Mouse (Mus musculus) MEL-GATA-1-ER (cell line): ENCODE measurements around the gene Anxa4.

Experiments
- DNase-seq: peaks from one replicate; pipeline ENCODE4 v3.0.0-alpha.2; 2012; ENCODE audit warnings: low read depth; ENCODE audit errors: extremely low read depth

Anxa4 gene

GRCm38 (mm10) chr6:86801431-86801830 is 8.0 kb upstream of the Anxa4 start:
- DNase-seq = no peak

- no peak for DNase-seq
These were observed 7.1 kb upstream of the Anxa4 start for GRCm38 (mm10) chr6:86800467-86800866.

- no peak for DNase-seq
These were observed 4.1 kb upstream of the Anxa4 start for GRCm38 (mm10) chr6:86797455-86797854.

DNA sequence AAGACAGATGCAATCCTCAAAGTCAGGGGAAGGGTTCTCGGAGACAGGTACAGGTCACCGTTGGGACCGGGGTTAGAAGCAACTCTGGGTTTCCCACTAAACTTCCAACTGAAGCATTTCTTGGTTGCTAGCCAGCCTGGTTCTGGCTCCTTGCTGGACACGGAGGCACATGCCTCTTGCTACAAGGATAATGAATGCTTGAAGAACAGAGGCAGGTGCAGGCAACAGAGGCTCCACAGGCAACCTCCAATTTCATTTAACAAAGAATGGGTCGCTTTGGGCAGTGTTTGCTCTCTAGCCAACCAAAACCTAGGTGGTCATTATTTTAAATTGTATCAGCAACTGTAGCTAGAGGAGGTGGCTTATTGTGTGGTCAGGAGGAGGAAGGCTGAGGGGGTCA is 573 bp upstream of the Anxa4 start:
- no peak for DNase-seq

GRCm38 (mm10) chr6:86790351-86790943 is 2.9 kb downstream of the Anxa4 start:
- no peak for DNase-seq

- DNase-seq = no peak
These were observed 5.1 kb downstream of the Anxa4 start for GRCm38 (mm10) chr6:86788242-86788641.

- no peak for DNase-seq
These were observed 6.8 kb downstream of the Anxa4 start for GRCm38 (mm10) chr6:86786545-86786944.

DNA sequence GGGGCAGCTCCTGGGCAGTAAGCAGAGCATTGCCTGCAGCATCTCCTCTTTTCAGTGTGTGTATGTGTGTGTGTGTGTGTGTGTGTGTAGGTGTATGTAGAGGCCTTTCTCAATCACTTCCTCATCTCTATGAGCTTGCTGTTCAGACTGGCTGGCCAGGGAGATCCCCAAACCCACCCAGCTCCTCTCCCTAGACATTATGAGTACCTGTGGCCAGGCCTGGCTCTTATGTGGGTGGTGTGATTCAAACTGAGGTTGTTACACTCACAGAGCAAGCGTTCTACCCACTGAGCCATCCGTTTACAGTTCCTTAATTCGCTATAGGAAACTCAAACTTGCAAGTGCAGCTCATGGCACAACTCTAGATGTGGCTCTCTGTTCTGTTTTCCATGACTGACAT is 8.6 kb downstream of the Anxa4 start:
- no peak for DNase-seq

- DNase-seq = no peak
These were observed 11.0 kb downstream of the Anxa4 start for GRCm38 (mm10) chr6:86782342-86782741.

GRCm38 (mm10) chr6:86781361-86781957 is 11.9 kb downstream of the Anxa4 start:
- DNase-seq = no peak

GRCm38 (mm10) chr6:86778910-86779594 is 14.3 kb downstream of the Anxa4 start:
- no peak for DNase-seq

GRCm38 (mm10) chr6:86777181-86777580 is 16.2 kb downstream of the Anxa4 start:
- no peak for DNase-seq

DNA sequence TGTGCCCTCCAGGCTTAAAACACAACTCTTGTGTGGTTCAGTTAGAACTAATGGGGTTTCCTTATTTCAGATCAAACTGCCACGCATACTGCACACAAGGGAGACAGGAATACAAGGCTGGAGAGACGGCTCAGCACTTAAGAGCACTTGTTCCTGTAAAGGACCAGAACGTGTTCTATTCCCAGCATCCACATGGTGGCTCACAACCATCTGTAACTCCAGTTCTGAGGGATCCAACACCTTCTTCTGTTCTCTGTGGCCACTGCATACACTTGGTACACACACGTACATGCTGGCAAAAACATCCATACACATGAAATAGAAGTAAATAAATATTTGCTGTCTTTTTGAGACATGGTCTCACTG is 16.7 kb downstream of the Anxa4 start:
- no peak for DNase-seq

DNA sequence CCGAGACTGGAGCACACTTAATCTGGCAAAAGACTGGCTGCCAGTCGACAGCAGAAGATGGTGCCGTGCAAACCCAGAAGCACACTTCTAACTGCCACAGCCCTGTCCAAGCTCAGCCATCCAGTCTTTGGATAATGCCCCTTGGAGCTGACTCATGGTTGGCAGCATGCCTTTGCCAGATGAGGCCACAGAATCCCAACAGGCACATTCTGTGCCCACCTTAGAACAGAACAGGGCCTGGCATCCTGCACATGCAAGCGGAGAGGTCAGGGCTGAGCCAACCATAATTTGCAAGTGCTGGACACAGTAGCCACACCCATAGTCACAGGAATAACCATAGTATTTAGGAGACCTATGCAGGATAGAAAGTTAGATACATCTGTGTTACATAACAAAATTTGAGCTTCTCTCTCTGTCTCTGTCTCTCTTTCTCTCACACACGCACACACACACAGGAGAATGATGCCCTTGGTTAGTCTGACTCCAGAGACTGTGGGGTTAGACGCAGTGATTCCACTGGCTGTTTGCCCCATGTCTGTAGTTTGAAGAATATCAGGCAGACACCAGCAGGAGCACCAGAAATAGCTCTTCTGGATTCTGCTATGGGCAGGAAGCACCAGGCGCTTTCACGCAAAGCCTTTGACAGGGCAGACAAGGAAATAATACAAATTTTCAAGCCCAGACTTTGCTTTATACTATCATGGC is 17.2 kb downstream of the Anxa4 start:
- no peak for DNase-seq

- DNase-seq = no peak
These were observed 18.4 kb downstream of the Anxa4 start for GRCm38 (mm10) chr6:86774937-86775336.

DNA sequence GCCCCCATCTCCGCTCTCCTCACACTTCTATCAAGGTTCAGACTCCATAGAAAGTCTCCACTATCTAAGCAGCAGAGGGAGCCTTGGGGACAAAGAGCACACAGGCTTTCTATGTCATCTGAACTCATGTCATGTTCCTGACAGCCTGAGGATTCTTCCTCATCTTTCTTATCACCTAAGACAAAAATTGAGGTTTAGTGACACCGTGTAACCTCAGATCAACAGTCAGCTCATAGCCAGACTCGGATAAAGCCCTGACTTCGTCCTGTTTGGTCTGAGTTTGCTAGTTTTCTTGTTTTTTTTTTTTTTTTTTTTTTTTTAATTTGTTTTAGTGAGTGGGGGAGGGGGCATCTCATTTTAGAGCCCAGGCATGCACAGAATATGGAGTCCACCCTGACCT is 19.6 kb downstream of the Anxa4 start:
- DNase-seq = no peak

- DNase-seq = no peak
These were observed 20.8 kb downstream of the Anxa4 start for GRCm38 (mm10) chr6:86772631-86773030.

DNA sequence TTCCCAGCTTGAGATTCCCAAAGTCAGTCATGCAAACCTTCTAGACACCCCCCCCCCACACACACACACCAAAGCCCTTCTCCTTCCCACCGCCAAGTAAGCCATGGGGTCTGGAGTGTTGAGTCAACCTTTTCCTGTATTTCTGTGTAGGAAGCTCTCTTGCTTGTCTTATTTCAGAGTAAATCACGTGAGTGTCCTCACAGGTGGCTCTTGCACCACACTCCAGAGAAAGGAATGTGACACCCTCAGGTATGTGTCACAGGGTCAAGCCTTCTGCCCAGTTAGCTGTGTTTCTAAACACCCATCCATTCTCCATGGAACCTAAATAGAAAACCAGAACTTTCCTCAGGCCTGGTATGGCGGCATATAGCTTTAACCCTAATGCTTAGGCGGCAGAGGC is 24.4 kb downstream of the Anxa4 start:
- no peak for DNase-seq

DNA sequence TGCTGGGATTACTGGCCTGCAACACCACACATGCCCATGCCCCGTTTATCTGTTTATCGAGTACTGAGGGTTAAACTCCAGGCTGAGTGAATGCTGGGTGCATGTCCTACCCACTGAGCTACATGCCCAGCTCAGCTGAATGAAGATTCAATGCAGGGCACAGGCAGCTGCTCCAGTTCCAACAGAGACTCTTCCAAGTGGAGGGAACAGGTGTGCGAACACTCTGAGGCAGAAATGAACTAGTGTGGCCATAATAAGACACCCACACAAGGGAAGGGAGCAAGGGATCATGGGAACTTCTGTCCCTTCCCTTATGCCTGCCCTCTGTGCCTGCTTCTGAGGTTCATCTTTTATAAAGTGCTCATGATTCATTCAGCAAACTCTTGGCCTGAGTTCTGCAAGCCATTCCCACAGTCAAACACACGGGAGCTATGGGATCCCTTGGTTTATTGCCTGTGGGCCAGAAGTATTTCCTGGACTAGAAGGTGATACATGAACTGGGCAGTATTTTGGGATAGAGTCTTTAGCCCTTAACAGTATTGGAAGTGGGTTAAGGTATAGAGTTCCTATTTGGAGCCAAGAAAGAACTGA is 25.1 kb downstream of the Anxa4 start:
- DNase-seq = no peak

DNA sequence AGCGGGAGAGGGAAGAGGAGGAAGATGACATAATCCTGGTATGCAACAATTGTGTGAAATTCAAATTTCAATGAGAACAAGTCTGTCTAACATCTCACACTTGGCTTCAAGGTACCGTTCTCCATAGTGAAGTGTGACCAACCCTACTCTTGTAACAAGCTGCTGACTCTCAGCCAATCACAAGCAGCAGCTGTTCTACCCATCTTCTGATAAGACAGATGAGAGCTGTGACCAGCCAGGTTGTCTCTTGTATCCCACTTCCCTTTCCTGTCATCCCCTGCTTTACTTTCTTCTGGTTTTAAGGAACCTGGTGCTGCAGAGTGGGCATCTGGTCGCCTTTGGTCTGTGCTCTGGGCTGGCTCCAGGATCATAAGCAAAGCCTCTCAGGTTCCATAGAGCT is 25.9 kb downstream of the Anxa4 start:
- peak; percentile 46 for DNase-seq

DNA sequence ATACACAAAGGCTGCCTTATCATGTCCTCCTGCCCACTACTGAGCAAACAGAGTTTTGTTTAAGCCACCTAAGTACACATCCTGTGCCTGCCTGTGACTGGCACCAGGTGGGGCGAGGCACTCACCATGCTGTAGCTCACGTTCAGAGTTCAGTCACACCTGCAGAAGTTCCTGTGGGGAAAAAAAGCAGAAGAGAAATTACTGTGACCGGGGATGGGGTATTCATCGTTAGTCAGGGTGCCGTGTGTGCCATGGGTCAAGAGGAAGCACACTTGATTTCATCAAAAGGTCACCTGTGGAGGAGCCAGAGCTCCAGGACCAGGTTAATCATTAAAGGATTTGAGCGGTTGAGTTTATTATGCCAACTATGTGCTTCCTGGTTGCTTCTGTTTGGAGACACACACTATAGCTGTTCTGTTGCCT is 27.7 kb downstream of the Anxa4 start:
- DNase-seq = no peak
